In the genomic region with DNA sequence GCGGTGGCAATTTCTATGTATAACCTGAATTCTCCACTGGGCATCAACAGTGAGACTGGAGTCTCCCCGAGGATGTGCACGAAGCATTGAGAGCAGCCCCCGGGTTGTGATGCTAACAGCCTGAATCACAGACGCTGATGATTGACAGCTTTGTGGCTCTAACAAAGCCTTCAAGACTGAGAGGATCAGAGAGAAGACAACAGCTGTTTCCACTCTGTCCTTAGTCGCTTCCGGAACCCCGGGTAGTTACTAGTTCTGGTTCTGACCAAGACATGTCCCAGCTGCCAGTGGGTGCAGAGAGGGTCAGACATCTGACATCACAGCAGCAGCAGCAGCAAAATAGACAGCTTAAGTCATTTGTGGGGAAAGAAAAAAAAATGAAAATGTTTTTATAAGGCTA, we compare ENCODE assay signal across 11 mouse cellular contexts.
A peak's percentile ranks its signal among the peaks of the same experiment; 100 is the strongest.
DNase-seq lines count a peak whose midpoint lies in the region; ATAC-seq and TF ChIP-seq lines count a peak whose summit lies in the region.
"Had no signal": no experiment of that assay in that cellular context is flagged by ENCODE, and none has a peak within 500 bp of the region (broad histone marks: within the 10 kb centered on the region; RNA-seq: fewer than 3 reads in every experiment).

No protein-coding gene starts in this region.

- no peak for TF ChIP-seq POLR2A in liver, adult 2 months (IDR thresholded peaks at IDR 0.05; ENCODE audit: extremely low read depth, insufficient read depth, low read length)

- H3K4me2 ChIP-seq in liver, embryonic 12.5 days, result no peak overlapping the region
- H3K4me2 ChIP-seq in stomach, embryonic 16.5 days (ENCODE audit: low read depth, low read length), result no peak overlapping the region
- no peak overlapping the region for H3K4me2 ChIP-seq in forebrain, embryonic 13.5 days
- H3K4me2 ChIP-seq: midbrain, embryonic 12.5 days had no signal

- no peak for ATAC-seq in liver, embryonic 12.5 days
- ATAC-seq in stomach, embryonic 16.5 days (ENCODE audit: insufficient read depth, low FRiP score), result peak; percentile 81
- ATAC-seq in forebrain, embryonic 13.5 days, result no peak

- no peaks in the 10 kb centered on the region for H3K79me2 ChIP-seq in liver, adult 2 months (ENCODE audit: control insufficient read depth, insufficient read depth, low read length)

- WGBS in liver, adult 2 months, result 80% methylated on average over 8 of the region's 8 CpGs
- 68% methylated on average over 8 of the region's 8 CpGs for WGBS in liver, embryonic 12.5 days (ENCODE audit: insufficient replicate concordance)
- WGBS in stomach, embryonic 16.5 days, result 46% methylated on average over 8 of the region's 8 CpGs
- WGBS in forebrain, embryonic 13.5 days, result 76% methylated on average over 8 of the region's 8 CpGs

- 0 out of 2 replicates have a peak overlapping the region, but pooled peaks have one; percentile 30 for H3K27ac ChIP-seq in liver, adult 2 months (replicated peaks; ENCODE audit: insufficient read depth, low read depth, low read length)
- no peak overlapping the region for H3K27ac ChIP-seq in liver, embryonic 12.5 days
- peak overlapping the region; percentile 64 for H3K27ac ChIP-seq in stomach, embryonic 16.5 days (ENCODE audit: low read length)
- no peak overlapping the region for H3K27ac ChIP-seq in forebrain, embryonic 13.5 days
- H3K27ac ChIP-seq: left cerebral cortex, adult 2 months; midbrain, embryonic 12.5 days had no signal

- no peaks in the 10 kb centered on the region for H3K27me3 ChIP-seq in liver, adult 2 months (ENCODE audit: control insufficient read depth, insufficient read depth, low read length)
- H3K27me3 ChIP-seq in liver, embryonic 12.5 days (replicated peaks), result no peaks in the 10 kb centered on the region
- H3K27me3 ChIP-seq in stomach, embryonic 16.5 days (ENCODE audit: control insufficient read depth, insufficient read depth, low read length), result no peaks in the 10 kb centered on the region
- H3K27me3 ChIP-seq in forebrain, embryonic 13.5 days, result no peaks in the 10 kb centered on the region
- H3K27me3 ChIP-seq: midbrain, embryonic 12.5 days had no signal

- H3K9ac ChIP-seq in liver, adult 2 months (ENCODE audit: low read depth, low read length), result no peak overlapping the region
- no peak overlapping the region for H3K9ac ChIP-seq in liver, embryonic 12.5 days
- no peak overlapping the region for H3K9ac ChIP-seq in stomach, embryonic 16.5 days (ENCODE audit: low read length)
- H3K9ac ChIP-seq in forebrain, embryonic 13.5 days, result no peak overlapping the region
- H3K9ac ChIP-seq: midbrain, embryonic 12.5 days had no signal

- intact Hi-C loops in heart, postnatal 14 days (cut with DNase I), result no loop called here

- no peaks in the 10 kb centered on the region for H3K36me3 ChIP-seq in liver, adult 2 months (ENCODE audit: control insufficient read depth, insufficient read depth, low read length)
- no peaks in the 10 kb centered on the region for H3K36me3 ChIP-seq in liver, embryonic 12.5 days
- no peaks in the 10 kb centered on the region for H3K36me3 ChIP-seq in stomach, embryonic 16.5 days (ENCODE audit: control insufficient read depth, insufficient read depth, low read length)
- no peaks in the 10 kb centered on the region for H3K36me3 ChIP-seq in forebrain, embryonic 13.5 days (ENCODE audit: poor library complexity, severe bottlenecking)
- H3K36me3 ChIP-seq: midbrain, embryonic 12.5 days had no signal

- peak; percentile 42 for DNase-seq in liver, adult 2 months (ENCODE audit: extremely low read depth, low read depth, low spot score)
- DNase-seq in heart, postnatal 14 days, result peak; percentile 49 to 67
- DNase-seq in kidney, postnatal 36 days, result peak; percentile 65 to 77
- DNase-seq in cerebellum, postnatal 14 days, result no peak
- no peak for DNase-seq in cerebellum, adult 8-10 months
- DNase-seq: thymus, adult 2 months had no signal

- H3K4me3 ChIP-seq in liver, adult 2 months (ENCODE audit: insufficient read depth, low read depth, low read length), result no peak overlapping the region
- H3K4me3 ChIP-seq in liver, embryonic 12.5 days, result no peak overlapping the region
- H3K4me3 ChIP-seq in stomach, embryonic 16.5 days (replicated peaks; ENCODE audit: low read length), result no peak overlapping the region
- H3K4me3 ChIP-seq in forebrain, embryonic 13.5 days, result no peak overlapping the region
- H3K4me3 ChIP-seq: left cerebral cortex, adult 2 months; midbrain, embryonic 12.5 days had no signal

- TF ChIP-seq CTCF in liver, adult 2 months (IDR thresholded peaks at IDR 0.05; ENCODE audit: low read depth, low read length), result no peak

- H3K4me1 ChIP-seq in liver, adult 2 months (ENCODE audit: control insufficient read depth, insufficient read depth, low read length), result no peaks in the 10 kb centered on the region
- H3K4me1 ChIP-seq in liver, embryonic 12.5 days, result peaks cover 7% of the 10 kb centered on the region
- peaks cover 11% of the 10 kb centered on the region for H3K4me1 ChIP-seq in stomach, embryonic 16.5 days (ENCODE audit: control insufficient read depth, insufficient read depth, low read length)
- peaks cover under 1% of the 10 kb centered on the region; the same call in 1 of the 2 replicates for H3K4me1 ChIP-seq in forebrain, embryonic 13.5 days
- H3K4me1 ChIP-seq: midbrain, embryonic 12.5 days had no signal

- H3K9me3 ChIP-seq in liver, embryonic 12.5 days (replicated peaks), result no peaks in the 10 kb centered on the region; the same call in 1 of the 2 replicates
- no peaks in the 10 kb centered on the region for H3K9me3 ChIP-seq in stomach, embryonic 16.5 days (replicated peaks; ENCODE audit: control insufficient read depth, low read length)
- peaks cover 5% of the 10 kb centered on the region; the same call in 1 of the 2 replicates for H3K9me3 ChIP-seq in forebrain, embryonic 13.5 days (replicated peaks)

Comparison
In these comparisons a context has a peak if more than half of its experiments do, and no peak if none do; other contexts are left out.
1. H3K27ac ChIP-seq: peak in liver, adult 2 months (single experiment) and stomach, embryonic 16.5 days (single experiment); none in liver, embryonic 12.5 days (single experiment) and forebrain, embryonic 13.5 days (single experiment).
2. DNase-seq: peak in liver, adult 2 months (single experiment), heart, postnatal 14 days (2 of 2) and kidney, postnatal 36 days (2 of 2); none in cerebellum, postnatal 14 days (0 of 2) and cerebellum, adult 8-10 months (single experiment).